Mouse (Mus musculus) forebrain, embryonic 13.5 days (tissue): Measurements from ENCODE around the gene Kpna1. TPM values are rescaled to one million over a fixed set of nuclear protein-coding genes. Genes with fewer than 3 reads are reported as not detected.
"Not testable (repeated sequence)": the region's sequence is repeated elsewhere in the genome, so short reads cannot be mapped to it uniquely, and the experiment has no call there.

Experiments used
- ATAC-seq: fragments of 200-750 bp; cut with Nextera tagmentation; 2 replicates; pipeline ENCODE4 v1.8.0; 2017
- H3K27ac ChIP-seq: fragments of 300-500 bp; sonication (generic); 2 replicates; pipeline ENCODE4 v1.5.1; 2015; ENCODE audit warnings: inconsistent platforms, mild to moderate bottlenecking, moderate library complexity
- H3K27me3 ChIP-seq: fragments of 300-500 bp; sonication (generic); 2 replicates; pipeline ENCODE4 v1.6.1; 2015; ENCODE audit warnings: mild to moderate bottlenecking, inconsistent platforms
- H3K36me3 ChIP-seq: fragments of 300-500 bp; sonication (generic); 2 replicates; pipeline ENCODE4 v1.6.1; 2015; ENCODE audit warnings: mild to moderate bottlenecking, inconsistent platforms; ENCODE audit not compliant: poor library complexity, severe bottlenecking
- H3K4me1 ChIP-seq: fragments of 300-500 bp; sonication (generic); 2 replicates; pipeline ENCODE4 v1.6.1; 2015; ENCODE audit warnings: inconsistent platforms
- H3K4me2 ChIP-seq: fragments of 300-500 bp; sonication (generic); 2 replicates; pipeline ENCODE4 v1.6.1; 2015; ENCODE audit warnings: inconsistent platforms, mild to moderate bottlenecking, moderate library complexity
- H3K4me3 ChIP-seq: fragments of 300-500 bp; sonication (generic); 2 replicates; pipeline ENCODE4 v1.5.1; 2015; ENCODE audit warnings: mild to moderate bottlenecking, inconsistent platforms
- H3K9ac ChIP-seq: fragments of 300-500 bp; sonication (generic); 2 replicates; pipeline ENCODE4 v1.6.1; 2015; ENCODE audit warnings: mild to moderate bottlenecking, inconsistent platforms
- H3K9me3 ChIP-seq: fragments of 300-500 bp; sonication (generic); replicated peaks from 2 replicates; pipeline ENCODE4 v1.6.1; 2016; ENCODE audit warnings: inconsistent platforms
- WGBS: fragments of 180-500 bp; shearing (Covaris S2); methylation state at CpG from one replicate; pipeline ENCODE4 v1.1.7; 2015; 5-methylcytosine and 5-hydroxymethylcytosine counted together
- polyA plus RNA-seq: library from polyadenylated mRNA; unstranded; fragments of >200 nt; fragmentation: Nextera tagmentation; extraction: Ambion mirVana; gene quantifications from 2 replicates; pipeline ENCODE4 v1.2.1, GENCODE M21; 2015

Gene Kpna1
- polyA plus RNA-seq, 1 experiment from 2014 or later: 70.0 TPM

DNA sequence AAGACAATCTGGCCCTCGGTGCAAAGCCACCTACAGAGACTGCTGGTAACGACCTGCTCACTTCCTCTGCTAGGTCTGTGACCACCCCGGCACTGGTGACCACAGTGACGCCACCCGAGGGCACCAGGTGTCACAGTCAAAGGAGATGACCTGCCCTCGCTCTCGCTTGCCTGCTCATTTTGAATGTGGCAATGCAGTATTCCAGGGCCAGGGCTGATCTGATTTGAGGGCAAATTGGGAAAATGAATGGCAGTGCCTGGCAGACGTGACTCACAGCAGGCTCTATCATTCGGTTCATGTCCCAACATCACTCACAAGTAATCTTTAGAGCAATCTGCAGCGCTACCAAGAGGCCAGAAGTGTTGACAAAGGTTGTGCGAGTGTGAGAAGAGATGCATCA is 77.9 kb downstream of the Kpna1 start:
- Histone ChIP-seq H3K27ac (no peak overlapping the region), H3K4me3 (no peak overlapping the region), H3K4me2 (no peak overlapping the region), H3K36me3 (peaks cover 14% of the 10 kb centered on the region), H3K4me1 (no peaks in the 10 kb centered on the region), H3K9me3 (no peaks in the 10 kb centered on the region), H3K9ac (0 out of 2 replicates have a peak overlapping the region, but pooled peaks have one; percentile 31), H3K27me3 (no peaks in the 10 kb centered on the region)
- 82% methylated on average over 11 of the region's 11 CpGs for WGBS
- no peak for ATAC-seq

DNA sequence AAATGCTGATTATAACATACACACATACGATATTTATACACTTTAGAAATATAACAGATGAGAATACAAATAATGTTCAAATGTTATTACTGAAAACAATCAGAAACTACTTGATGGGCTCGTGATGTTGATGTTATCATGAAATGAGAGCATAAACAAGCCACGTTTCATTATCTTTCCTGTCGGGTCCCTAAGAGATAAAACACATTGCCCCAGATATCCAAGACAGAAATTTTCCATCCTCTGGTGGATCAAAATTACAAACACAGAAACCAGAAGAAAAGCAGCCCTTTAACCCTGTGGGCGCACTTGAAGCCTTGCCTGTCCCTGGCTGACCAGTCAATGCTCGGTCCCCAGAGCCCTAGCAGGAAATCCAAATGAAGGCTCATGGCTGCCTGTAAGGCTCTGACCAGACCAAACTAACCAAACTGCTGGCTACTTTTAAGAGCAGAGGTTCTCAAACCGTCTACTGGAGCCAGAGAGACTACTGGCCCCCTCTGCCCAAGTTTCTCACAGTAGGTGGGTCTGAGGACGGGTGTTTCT is 79.5 kb downstream of the Kpna1 start:
- Histone ChIP-seq H3K4me3 (no peak overlapping the region), H3K4me2 (no peak overlapping the region), H3K9ac (no peak overlapping the region), H3K27me3 (no peaks in the 10 kb centered on the region), H3K27ac (no peak overlapping the region), H3K4me1 (no peaks in the 10 kb centered on the region), H3K36me3 (peaks cover 4% of the 10 kb centered on the region; the same call in 1 of the 2 replicates), H3K9me3 (no peaks in the 10 kb centered on the region)
- WGBS: 91% methylated on average over 8 of the region's 8 CpGs
- ATAC-seq: no peak

DNA sequence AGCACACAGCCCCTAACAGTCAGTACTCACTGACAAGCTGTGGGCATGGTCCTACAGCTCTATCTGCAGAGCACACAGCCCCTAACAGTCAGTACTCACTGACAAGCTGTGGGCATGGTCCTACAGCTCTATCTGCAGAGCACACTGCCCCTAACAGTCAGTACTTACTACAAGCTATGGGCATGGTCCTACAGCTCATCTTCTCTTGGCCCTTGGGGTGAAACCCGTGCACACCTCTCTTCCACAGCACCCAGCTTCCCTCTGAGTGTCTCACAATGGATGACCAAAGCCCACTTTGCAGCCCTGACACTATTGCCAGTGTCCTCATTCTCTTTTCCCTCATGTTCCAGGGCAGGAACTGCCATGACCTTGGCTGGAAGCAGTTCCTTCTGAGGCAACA is 84.0 kb downstream of the Kpna1 start:
- not testable (repeated sequence) for H3K4me1 ChIP-seq, H3K4me2 ChIP-seq, H3K4me3 ChIP-seq, H3K9me3 ChIP-seq, H3K27ac ChIP-seq, H3K9ac ChIP-seq, H3K36me3 ChIP-seq, H3K27me3 ChIP-seq, ATAC-seq
- WGBS: 87% methylated on average over 1 of the region's 1 CpGs

DNA sequence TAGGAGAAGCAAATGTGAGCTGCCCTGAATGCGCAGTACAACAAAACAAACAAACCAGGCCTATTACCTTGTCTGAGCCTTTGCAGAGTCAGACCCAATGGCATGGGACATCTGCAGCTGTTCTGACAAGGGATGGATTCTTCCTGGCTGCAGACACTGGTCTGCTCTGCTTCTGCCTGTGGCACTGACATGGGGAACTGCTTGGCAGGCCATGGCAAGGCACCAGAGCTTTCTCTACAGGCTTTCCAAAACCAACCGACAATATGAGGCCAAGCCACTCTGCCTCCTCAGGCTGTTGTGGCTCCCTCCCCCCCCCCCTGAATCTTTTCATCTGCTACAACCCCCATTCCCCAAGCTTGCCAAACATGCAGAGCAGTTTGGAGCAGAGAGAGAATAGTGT is 84.8 kb downstream of the Kpna1 start:
- H3K27me3 ChIP-seq: no peaks in the 10 kb centered on the region
- 75% methylated on average over 2 of the region's 2 CpGs for WGBS
- no peak overlapping the region for H3K4me3 ChIP-seq
- ATAC-seq: no peak
- no peak overlapping the region for H3K27ac ChIP-seq
- H3K4me2 ChIP-seq: no peak overlapping the region
- no peaks in the 10 kb centered on the region for H3K36me3 ChIP-seq
- peaks cover 3% of the 10 kb centered on the region for H3K4me1 ChIP-seq
- H3K9ac ChIP-seq: no peak overlapping the region
- no peaks in the 10 kb centered on the region for H3K9me3 ChIP-seq

DNA sequence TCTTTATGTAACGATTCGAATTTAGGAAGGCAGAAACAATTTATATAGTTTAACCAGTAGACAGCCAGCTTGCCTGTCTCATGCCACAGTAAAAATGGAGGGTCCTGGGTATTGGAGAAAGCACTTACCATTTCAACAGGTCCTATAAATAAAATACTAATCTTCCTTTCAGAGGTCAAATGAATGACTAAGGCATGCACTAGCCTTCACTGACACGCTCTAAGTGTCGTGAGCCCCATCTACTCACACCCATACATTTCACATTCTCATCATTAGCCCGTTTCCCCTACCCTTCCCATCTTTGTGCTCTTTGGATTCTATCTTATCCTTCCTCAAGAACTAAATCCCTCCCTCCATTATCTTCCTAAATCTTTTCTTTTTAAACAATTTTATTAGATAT is 86.4 kb downstream of the Kpna1 start:
- Histone ChIP-seq H3K27ac (no peak overlapping the region), H3K27me3 (no peaks in the 10 kb centered on the region), H3K4me3 (no peak overlapping the region), H3K4me2 (no peak overlapping the region), H3K9ac (no peak overlapping the region), H3K36me3 (no peaks in the 10 kb centered on the region), H3K4me1 (peaks cover 19% of the 10 kb centered on the region), H3K9me3 (no peaks in the 10 kb centered on the region)
- 85% methylated on average over 5 of the region's 5 CpGs for WGBS
- ATAC-seq: no peak

DNA sequence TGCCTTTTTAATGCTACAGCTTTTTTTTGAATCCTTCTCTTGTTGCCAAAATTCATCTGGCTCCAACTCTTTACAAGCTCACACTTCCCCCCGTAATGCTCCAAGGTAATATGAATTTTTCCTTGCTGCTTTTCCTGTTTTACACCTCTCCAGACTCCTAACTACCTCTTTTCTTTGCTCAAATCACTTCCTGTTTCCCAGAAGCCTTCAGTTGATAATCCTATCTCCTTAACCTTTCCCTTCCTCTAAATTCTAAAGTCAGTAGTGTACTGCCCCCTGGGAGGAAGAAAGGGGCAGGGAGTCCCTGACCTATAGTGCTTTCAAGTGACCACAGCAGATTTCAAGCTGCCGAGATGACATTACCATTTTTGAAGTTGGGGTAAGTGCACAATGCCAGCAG is 89.1 kb downstream of the Kpna1 start:
- Histone ChIP-seq H3K36me3 (no peaks in the 10 kb centered on the region), H3K4me3 (no peak overlapping the region), H3K27me3 (no peaks in the 10 kb centered on the region), H3K9ac (no peak overlapping the region), H3K4me2 (no peak overlapping the region), H3K27ac (no peak overlapping the region), H3K9me3 (no peaks in the 10 kb centered on the region), H3K4me1 (peaks cover 28% of the 10 kb centered on the region)
- 79% methylated on average over 2 of the region's 2 CpGs for WGBS
- ATAC-seq: no peak

DNA sequence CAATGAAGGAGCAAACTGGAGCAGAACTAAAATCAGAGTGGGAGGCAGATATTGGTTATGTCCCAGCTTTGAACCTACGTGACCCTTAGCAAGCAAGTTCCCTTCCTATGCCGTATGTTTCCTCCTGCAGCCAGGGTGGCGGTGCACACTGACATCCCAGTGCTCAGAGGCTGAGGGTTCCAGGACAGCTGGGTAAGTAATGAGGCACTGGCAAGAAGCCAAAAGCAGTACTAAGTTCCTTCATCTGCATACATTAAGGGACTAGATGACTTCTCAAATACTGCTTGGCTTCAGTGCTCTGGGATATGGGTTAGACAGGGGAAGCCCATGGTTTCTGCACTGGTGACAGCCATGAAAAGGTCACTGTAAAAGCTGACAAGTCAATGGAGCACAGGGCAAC is 89.8 kb downstream of the Kpna1 start:
- Histone ChIP-seq H3K4me1 (peaks cover 28% of the 10 kb centered on the region), H3K4me2 (peak overlapping the region; percentile 20; the same call in 1 of the 2 replicates), H3K9me3 (no peaks in the 10 kb centered on the region), H3K9ac (no peak overlapping the region), H3K36me3 (no peaks in the 10 kb centered on the region), H3K4me3 (no peak overlapping the region), H3K27ac (no peak overlapping the region), H3K27me3 (no peaks in the 10 kb centered on the region)
- no peak for ATAC-seq
- 54% methylated on average over 3 of the region's 3 CpGs for WGBS

DNA sequence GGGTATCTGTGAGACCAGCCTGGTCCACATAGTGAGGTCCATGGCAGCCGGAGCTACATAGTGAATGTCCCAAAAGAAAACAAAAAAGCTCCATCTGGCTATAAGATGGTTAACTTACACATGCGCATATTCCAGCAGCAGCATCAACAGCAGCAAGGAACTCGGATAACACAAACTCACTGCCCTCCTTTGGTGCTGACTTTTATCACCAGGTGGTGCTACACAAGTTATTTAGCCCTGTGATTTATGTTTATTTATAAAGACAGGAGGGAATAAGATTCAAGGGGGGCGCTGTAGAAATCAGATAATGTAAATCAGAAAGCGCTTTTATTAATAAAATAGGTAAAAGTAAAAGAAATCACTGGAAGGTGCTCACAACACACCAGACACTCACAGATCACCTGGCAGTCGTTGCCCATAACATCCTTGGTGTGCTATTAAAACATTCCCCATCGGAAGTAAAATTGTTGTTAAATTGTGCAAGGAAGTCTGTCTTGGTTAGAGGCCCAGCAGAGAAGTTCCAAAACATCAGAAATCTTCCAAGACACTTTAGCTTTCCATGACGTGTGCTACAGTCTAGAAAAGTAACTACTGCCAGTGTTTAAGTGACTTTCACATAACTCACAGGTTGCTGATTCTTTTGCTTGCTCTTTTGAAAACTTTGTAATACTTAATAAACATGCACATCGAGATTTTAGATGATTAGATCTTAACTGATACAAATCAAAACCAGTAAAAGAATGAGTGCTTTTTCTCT is 91.4 kb downstream of the Kpna1 start:
- Histone ChIP-seq H3K36me3 (no peaks in the 10 kb centered on the region), H3K9me3 (no peaks in the 10 kb centered on the region), H3K4me3 (peak overlapping the region; percentile 78), H3K9ac (peak overlapping the region; percentile 82), H3K4me1 (peaks cover 28% of the 10 kb centered on the region), H3K27me3 (no peaks in the 10 kb centered on the region), H3K27ac (no peak overlapping the region), H3K4me2 (peak overlapping the region; percentile 84)
- 41% methylated on average over 9 of the region's 9 CpGs for WGBS
- no peak for ATAC-seq

DNA sequence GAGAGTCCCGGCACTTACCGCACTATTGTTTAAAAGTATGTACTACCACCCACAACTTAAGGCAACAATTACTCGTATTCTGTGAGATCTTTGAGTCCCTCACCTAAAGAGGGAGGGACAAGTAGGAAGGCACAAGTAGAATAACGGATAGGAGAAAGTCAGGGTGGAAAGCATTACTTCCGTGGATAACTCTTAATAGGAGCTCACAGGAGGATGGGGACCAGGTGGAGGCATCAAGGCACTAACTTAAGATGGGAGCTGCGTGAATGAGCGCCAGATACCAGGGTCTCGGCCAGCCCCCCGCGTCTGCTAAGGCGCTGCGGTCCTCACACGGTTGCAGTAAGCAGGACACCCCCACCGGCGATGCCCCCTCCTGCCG is 92.5 kb downstream of the Kpna1 start:
- H3K4me3 ChIP-seq: peak overlapping the region; percentile 78
- peak overlapping the region; percentile 84 for H3K4me2 ChIP-seq
- H3K36me3 ChIP-seq: no peaks in the 10 kb centered on the region
- peak overlapping the region; percentile 98 for H3K27ac ChIP-seq
- WGBS: under 1% methylated on average over 13 of the region's 16 CpGs
- H3K9ac ChIP-seq: peak overlapping the region; percentile 82
- no peaks in the 10 kb centered on the region for H3K9me3 ChIP-seq
- H3K27me3 ChIP-seq: no peaks in the 10 kb centered on the region
- H3K4me1 ChIP-seq: peaks cover 28% of the 10 kb centered on the region
- no peak for ATAC-seq

DNA sequence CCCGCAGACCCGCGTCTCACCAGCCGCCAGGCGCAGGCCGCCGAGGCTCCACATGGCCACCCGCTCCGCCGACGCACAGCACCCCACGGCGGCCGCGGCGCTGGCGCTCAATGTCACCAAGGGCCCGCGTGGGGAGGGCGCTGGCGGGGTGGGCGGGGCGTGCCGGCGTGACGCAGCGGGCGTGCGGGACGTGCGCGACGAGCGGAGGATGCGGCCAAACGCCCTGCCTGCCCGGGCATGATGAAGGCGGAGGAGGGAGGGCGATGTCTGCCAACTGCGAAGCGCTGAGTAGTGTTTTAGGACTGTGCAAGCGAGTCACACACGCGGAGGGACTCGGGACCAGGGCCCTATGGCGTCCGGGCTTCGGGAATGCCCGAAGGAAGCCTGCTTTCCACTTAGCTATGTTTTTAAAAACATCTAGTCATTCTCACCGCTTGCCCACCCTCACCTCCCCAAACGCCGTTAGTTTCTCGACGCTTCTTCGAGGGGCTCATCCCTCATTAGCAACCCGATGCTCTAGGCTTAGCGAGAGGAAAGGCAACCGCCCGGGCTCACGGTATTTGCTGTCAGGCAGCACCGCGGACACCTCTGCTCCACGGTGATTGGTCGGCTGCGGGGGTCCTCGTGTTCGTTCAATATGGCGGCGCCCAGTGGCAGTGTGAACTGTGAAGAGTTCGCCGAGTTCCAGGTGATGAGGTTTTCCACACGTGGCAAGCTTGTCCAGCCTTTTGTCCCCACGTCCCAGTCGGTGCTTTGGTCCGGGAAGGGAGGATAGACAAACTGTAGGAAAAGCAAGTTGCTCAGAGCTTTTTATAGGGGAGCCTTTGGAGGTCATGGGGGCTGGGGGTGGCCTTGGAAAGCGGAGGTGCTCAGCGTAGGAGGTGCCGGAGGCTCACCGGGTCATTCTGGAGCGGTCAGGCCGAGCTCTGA is 93.2 kb downstream of the Kpna1 start, which contains the start of the genes Fam162a and Ccdc58:
Fam162a (minus strand) TSS at position 145 of the 930 bp plus-strand sequence.
Ccdc58 (plus strand) TSS at position 236 of the 930 bp plus-strand sequence.
- peaks cover 28% of the 10 kb centered on the region for H3K4me1 ChIP-seq
- peak; percentile 97 for ATAC-seq
- no peaks in the 10 kb centered on the region for H3K9me3 ChIP-seq
- no peaks in the 10 kb centered on the region for H3K36me3 ChIP-seq
- H3K4me2 ChIP-seq: peak within 1 kb of the TSS; percentile 84
- peak within 1 kb of the TSS; percentile 78 for H3K4me3 ChIP-seq
- H3K27ac ChIP-seq: peak within 1 kb of the TSS; percentile 98
- under 1% methylated on average over 81 of the region's 81 CpGs for WGBS
- H3K27me3 ChIP-seq: no peaks in the 10 kb centered on the region
- H3K9ac ChIP-seq: peak within 1 kb of the TSS; percentile 82

DNA sequence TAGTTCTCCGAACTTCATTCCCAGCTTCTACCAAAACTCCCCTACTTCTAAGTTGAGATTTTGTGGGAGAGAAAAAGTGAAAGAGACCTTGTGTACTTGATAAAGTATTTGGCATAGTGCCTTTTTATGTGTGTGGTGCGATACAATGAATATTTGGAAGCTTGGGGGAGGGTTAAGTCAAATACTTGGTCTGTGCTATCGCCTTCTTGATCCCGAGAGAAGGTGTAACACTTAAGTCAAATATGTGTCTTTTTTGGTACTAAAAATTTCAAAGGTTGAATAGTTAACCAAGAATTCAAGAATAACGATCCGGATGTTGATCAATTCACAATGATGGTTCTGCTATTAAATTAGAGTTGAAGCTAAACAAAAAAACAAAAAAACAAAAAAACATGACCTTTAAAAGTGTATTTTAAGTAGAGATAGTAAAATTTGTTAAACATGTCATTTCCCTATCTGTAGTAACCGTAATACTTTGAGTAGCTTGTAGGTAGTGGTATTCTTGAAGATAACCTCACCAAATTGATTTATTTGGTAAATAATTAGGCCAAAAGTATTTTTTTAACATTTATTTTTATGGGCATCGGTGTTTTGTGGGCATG is 94.0 kb downstream of the Kpna1 start:
- Histone ChIP-seq H3K9ac (peak overlapping the region; percentile 82), H3K4me3 (peak overlapping the region; percentile 78), H3K9me3 (no peaks in the 10 kb centered on the region), H3K27ac (peak overlapping the region; percentile 98; the same call in 1 of the 2 replicates), H3K27me3 (no peaks in the 10 kb centered on the region), H3K4me2 (peak overlapping the region; percentile 84), H3K4me1 (peaks cover 28% of the 10 kb centered on the region), H3K36me3 (no peaks in the 10 kb centered on the region)
- 29% methylated on average over 8 of the region's 8 CpGs for WGBS
- no peak for ATAC-seq
